Mouse (Mus musculus): ENCODE measurements around the gene Rmi1. TPM values are rescaled to one million over a fixed set of nuclear protein-coding genes. Genes with fewer than 3 reads are reported as not detected.

Gene Rmi1
- polyA plus RNA-seq, 1 experiment from 2014 or later = 9.8 TPM

DNA sequence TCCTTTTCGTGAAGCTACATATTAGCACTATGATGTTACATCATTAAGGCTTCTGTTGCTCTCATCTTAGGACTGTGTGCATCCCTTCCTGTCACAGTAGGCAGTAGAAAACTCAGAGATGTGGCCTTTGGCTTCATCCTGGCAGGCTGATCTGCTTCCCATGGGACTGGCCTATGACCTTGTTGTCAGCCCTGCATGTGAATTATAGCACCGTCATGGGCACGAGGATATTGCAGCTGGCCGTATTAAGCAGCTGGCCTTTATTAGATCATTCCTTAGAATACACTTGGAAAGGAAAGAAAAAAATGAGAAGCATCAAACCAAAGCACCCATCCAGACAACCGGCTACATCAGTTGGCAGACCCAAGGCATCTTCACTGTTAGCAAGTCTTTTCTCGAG is 13.3 kb downstream of the Rmi1 start:
- 77% methylated on average over 6 of the region's 6 CpGs for WGBS (ENCODE audit: insufficient replicate concordance)
- DNase-seq = no peak

DNA sequence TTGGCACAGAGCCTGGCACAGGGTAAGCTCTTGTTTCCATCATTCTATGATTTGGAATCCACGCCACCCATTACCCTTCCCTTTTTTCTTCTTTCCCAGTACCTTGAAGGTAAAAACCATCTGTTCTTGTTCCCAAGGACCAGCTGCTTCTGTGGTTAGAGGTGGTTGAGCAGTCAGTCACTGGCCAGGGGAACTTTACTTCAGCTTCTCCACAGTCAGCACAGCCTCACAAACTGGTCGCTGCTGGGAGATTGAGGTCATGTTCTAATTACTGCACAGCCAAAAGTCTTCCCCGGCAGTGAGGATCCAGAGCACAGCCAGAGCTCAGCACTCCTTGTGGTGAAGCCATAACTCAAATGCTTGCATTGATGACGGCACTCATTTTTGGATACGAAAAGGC is 13.8 kb downstream of the Rmi1 start:
- Histone ChIP-seq H3K36me3 (replicated peaks; ENCODE audit: insufficient read depth, low read length) (0 out of 2 replicates have a peak, but pooled peaks cover 2% of the 10 kb centered on the region), H3K4me3 (ENCODE audit: low read depth, low read length) (no peak overlapping the region), H3K4me2 (ENCODE audit: low read depth, low read length) (no peak overlapping the region), H3K27me3 (ENCODE audit: insufficient read depth, low read length) (no peaks in the 10 kb centered on the region), H3K9me3 (ENCODE audit: low read length) (peaks cover 8% of the 10 kb centered on the region), H3K4me1 (ENCODE audit: insufficient read depth) (no peaks in the 10 kb centered on the region), H3K9ac (replicated peaks) (no peak overlapping the region), H3K27ac (ENCODE audit: low read depth) (no peak overlapping the region)
- TF ChIP-seq EP300 (IDR thresholded peaks at IDR 0.05; ENCODE audit: low read depth) = no peak
- TF ChIP-seq CTCF (IDR thresholded peaks at IDR 0.05; ENCODE audit: low read depth) = no peak
- no peak for DNase-seq
- 86% methylated on average over 5 of the region's 5 CpGs for WGBS (ENCODE audit: insufficient replicate concordance)
- ATAC-seq = no peak

More for the DNA sequence above, 13.3 kb downstream of the Rmi1 start:
- Histone ChIP-seq H3K4me1 (ENCODE audit: insufficient read depth) (no peaks in the 10 kb centered on the region), H3K4me3 (ENCODE audit: low read depth, low read length) (no peak overlapping the region), H3K4me2 (ENCODE audit: low read depth, low read length) (no peak overlapping the region), H3K27me3 (ENCODE audit: insufficient read depth, low read length) (no peaks in the 10 kb centered on the region), H3K9me3 (ENCODE audit: low read length) (peaks cover 8% of the 10 kb centered on the region), H3K27ac (ENCODE audit: low read depth) (no peak overlapping the region), H3K9ac (replicated peaks) (no peak overlapping the region), H3K36me3 (replicated peaks; ENCODE audit: insufficient read depth, low read length) (peaks cover 3% of the 10 kb centered on the region; the same call in 1 of the 2 replicates)
- no peak for ATAC-seq
- TF ChIP-seq CTCF (IDR thresholded peaks at IDR 0.05; ENCODE audit: low read depth) = no peak
- no peak for TF ChIP-seq EP300 (IDR thresholded peaks at IDR 0.05; ENCODE audit: low read depth)

- Histone ChIP-seq H3K9me3 (ENCODE audit: low read length) (no peaks in the 10 kb centered on the region), H3K4me3 (ENCODE audit: low read depth, low read length) (no peak overlapping the region), H3K36me3 (replicated peaks; ENCODE audit: insufficient read depth, low read length) (no peaks in the 10 kb centered on the region), H3K4me2 (ENCODE audit: low read depth, low read length) (no peak overlapping the region), H3K9ac (replicated peaks) (no peak overlapping the region), H3K27me3 (ENCODE audit: insufficient read depth, low read length) (no peaks in the 10 kb centered on the region), H3K4me1 (ENCODE audit: insufficient read depth) (no peaks in the 10 kb centered on the region), H3K27ac (ENCODE audit: low read depth) (no peak overlapping the region)
- no peak for TF ChIP-seq EP300 (IDR thresholded peaks at IDR 0.05; ENCODE audit: low read depth)
- no peak for TF ChIP-seq CTCF (IDR thresholded peaks at IDR 0.05; ENCODE audit: low read depth)
- DNase-seq (no peak), ATAC-seq (no peak)
- WGBS (ENCODE audit: insufficient replicate concordance) = 79% methylated on average over 4 of the region's 4 CpGs
Observed at GRCm38 (mm10) chr13:58418656-58419055, 16.6 kb downstream of the Rmi1 start.

DNA sequence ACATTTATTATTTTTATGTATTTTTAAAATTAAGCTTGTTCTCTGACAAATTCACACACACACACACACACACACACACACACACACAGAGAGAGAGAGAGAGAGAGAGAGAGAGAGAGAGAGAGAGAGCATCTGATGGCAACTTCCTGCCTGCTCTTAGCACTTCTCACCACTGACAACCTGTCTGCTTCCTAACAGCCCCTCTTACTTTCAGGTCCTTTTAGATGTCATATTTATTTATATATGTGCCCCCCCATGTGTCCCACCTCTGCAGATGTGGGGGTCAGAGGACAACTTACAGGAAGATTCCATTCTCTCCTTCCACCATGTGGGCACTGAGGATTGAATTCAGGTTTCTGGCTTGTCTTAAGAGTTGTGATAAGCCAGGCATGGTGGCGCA is 17.2 kb downstream of the Rmi1 start:
- no peak for TF ChIP-seq EP300 (IDR thresholded peaks at IDR 0.05; ENCODE audit: low read depth)
- no peak for TF ChIP-seq CTCF (IDR thresholded peaks at IDR 0.05; ENCODE audit: low read depth)
- no peaks in the 10 kb centered on the region for H3K27me3 ChIP-seq (ENCODE audit: insufficient read depth, low read length)
- no peak overlapping the region for H3K9ac ChIP-seq (replicated peaks)
- no peak overlapping the region for H3K4me3 ChIP-seq (ENCODE audit: low read depth, low read length)
- no peaks in the 10 kb centered on the region for H3K4me1 ChIP-seq (ENCODE audit: insufficient read depth)
- no peak overlapping the region for H3K27ac ChIP-seq (ENCODE audit: low read depth)
- WGBS (ENCODE audit: insufficient replicate concordance) = 94% methylated on average over 1 of the region's 1 CpGs
- ATAC-seq (no peak), DNase-seq (no peak)
- no peak overlapping the region for H3K4me2 ChIP-seq (ENCODE audit: low read depth, low read length)
- no peaks in the 10 kb centered on the region for H3K9me3 ChIP-seq (ENCODE audit: low read length)
- H3K36me3 ChIP-seq (replicated peaks; ENCODE audit: insufficient read depth, low read length) = no peaks in the 10 kb centered on the region

GRCm38 (mm10) chr13:58421026-58421425 is 19.0 kb downstream of the Rmi1 start:
- ATAC-seq = no peak
- no peak for DNase-seq
- H3K4me1 ChIP-seq (ENCODE audit: insufficient read depth) = no peaks in the 10 kb centered on the region
- H3K27me3 ChIP-seq (ENCODE audit: insufficient read depth, low read length) = no peaks in the 10 kb centered on the region
- no peak overlapping the region for H3K4me3 ChIP-seq (ENCODE audit: low read depth, low read length)
- no peak overlapping the region for H3K4me2 ChIP-seq (ENCODE audit: low read depth, low read length)
- no peaks in the 10 kb centered on the region for H3K36me3 ChIP-seq (replicated peaks; ENCODE audit: insufficient read depth, low read length)
- 74% methylated on average over 4 of the region's 4 CpGs for WGBS (ENCODE audit: insufficient replicate concordance)
- H3K27ac ChIP-seq (ENCODE audit: low read depth) = no peak overlapping the region
- H3K9ac ChIP-seq (replicated peaks) = no peak overlapping the region
- TF ChIP-seq CTCF (IDR thresholded peaks at IDR 0.05; ENCODE audit: low read depth) (no peak), EP300 (IDR thresholded peaks at IDR 0.05; ENCODE audit: low read depth) (no peak)
- H3K9me3 ChIP-seq (ENCODE audit: low read length) = no peaks in the 10 kb centered on the region

DNA sequence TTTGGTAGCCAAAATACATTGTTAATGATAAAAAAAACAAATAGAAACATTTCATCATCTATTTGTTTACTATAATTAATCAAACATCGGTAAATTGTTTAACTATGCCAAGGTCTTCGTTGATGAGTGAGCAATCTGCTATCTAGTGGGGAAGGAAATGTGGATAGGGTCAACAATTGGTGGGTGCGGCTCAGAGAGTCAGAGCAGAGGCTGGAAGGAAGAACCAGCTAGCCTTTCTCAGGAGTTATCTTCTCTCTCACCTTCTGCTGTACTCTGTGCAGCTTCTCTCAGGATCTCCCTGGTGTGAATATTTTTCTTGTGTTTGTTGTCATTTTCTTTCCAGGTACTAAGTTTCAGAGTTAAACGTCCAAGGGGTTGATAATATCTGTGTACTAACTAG is 20.2 kb downstream of the Rmi1 start:
- H3K27ac ChIP-seq (ENCODE audit: low read depth) = no peak overlapping the region
- DNase-seq (no peak), ATAC-seq (no peak)
- H3K9ac ChIP-seq (replicated peaks) = no peak overlapping the region
- no peaks in the 10 kb centered on the region for H3K27me3 ChIP-seq (ENCODE audit: insufficient read depth, low read length)
- no peak for TF ChIP-seq CTCF (IDR thresholded peaks at IDR 0.05; ENCODE audit: low read depth)
- no peak for TF ChIP-seq EP300 (IDR thresholded peaks at IDR 0.05; ENCODE audit: low read depth)
- 62% methylated on average over 4 of the region's 4 CpGs for WGBS (ENCODE audit: insufficient replicate concordance)
- H3K4me1 ChIP-seq (ENCODE audit: insufficient read depth) = no peaks in the 10 kb centered on the region
- H3K36me3 ChIP-seq (replicated peaks; ENCODE audit: insufficient read depth, low read length) = no peaks in the 10 kb centered on the region
- H3K9me3 ChIP-seq (ENCODE audit: low read length) = no peaks in the 10 kb centered on the region
- no peak overlapping the region for H3K4me2 ChIP-seq (ENCODE audit: low read depth, low read length)
- no peak overlapping the region for H3K4me3 ChIP-seq (ENCODE audit: low read depth, low read length)
